ENCODE assay signal across 7 mouse cellular contexts in genomic region chr10:7052315-7053017, GRCm38 (mm10). TPM values are rescaled to one million over a fixed set of nuclear protein-coding genes. Genes with fewer than 3 reads are reported as not detected.
DNase-seq lines count a peak whose midpoint lies in the region; ATAC-seq and TF ChIP-seq lines count a peak whose summit lies in the region.

Gene Ipcef1, minus strand, starts transcription at chr10:7052478.

- 14% methylated on average over 12 of the region's 12 CpGs for WGBS in hindbrain, postnatal 0 days
- 32% methylated on average over 12 of the region's 12 CpGs for WGBS in limb, embryonic 13.5 days

- no peaks in the 10 kb centered on the region for H3K27me3 ChIP-seq in hindbrain, postnatal 0 days (ENCODE audit: insufficient read depth, low read length)
- H3K27me3 ChIP-seq in limb, embryonic 13.5 days, result no peaks in the 10 kb centered on the region

- H3K4me1 ChIP-seq in hindbrain, postnatal 0 days (ENCODE audit: insufficient read depth, low read length), result no peaks in the 10 kb centered on the region
- peaks cover 9% of the 10 kb centered on the region for H3K4me1 ChIP-seq in limb, embryonic 13.5 days

- H3K9ac ChIP-seq in hindbrain, postnatal 0 days (replicated peaks; ENCODE audit: low read length), result no peak within 1 kb of the TSS
- peak within 1 kb of the TSS; percentile 15; the same call in 1 of the 2 replicates for H3K9ac ChIP-seq in limb, embryonic 13.5 days

- H3K9me3 ChIP-seq in hindbrain, postnatal 0 days (ENCODE audit: low read length), result no peaks in the 10 kb centered on the region
- H3K9me3 ChIP-seq in limb, embryonic 13.5 days, result no peaks in the 10 kb centered on the region

- ATAC-seq in hindbrain, postnatal 0 days, result no peak
- no peak for ATAC-seq in limb, embryonic 13.5 days (ENCODE audit: low FRiP score, low read depth)

- 0 out of 2 replicates have a peak within 1 kb of the TSS, but pooled peaks have one; percentile 7 for H3K4me2 ChIP-seq in hindbrain, postnatal 0 days (ENCODE audit: low read depth, low read length)
- H3K4me2 ChIP-seq in limb, embryonic 13.5 days (replicated peaks), result 0 out of 2 replicates have a peak within 1 kb of the TSS, but pooled peaks have one; percentile 2

- no peak within 1 kb of the TSS for H3K27ac ChIP-seq in hindbrain, postnatal 0 days
- peak within 1 kb of the TSS; percentile 16; the same call in 1 of the 2 replicates for H3K27ac ChIP-seq in limb, embryonic 13.5 days

- no peak within 1 kb of the TSS for H3K4me3 ChIP-seq in hindbrain, postnatal 0 days (ENCODE audit: low read length)
- no peak within 1 kb of the TSS for H3K4me3 ChIP-seq in limb, embryonic 13.5 days

- H3K36me3 ChIP-seq in hindbrain, postnatal 0 days (ENCODE audit: insufficient read depth, low read length), result no peaks in the 10 kb centered on the region
- no peaks in the 10 kb centered on the region for H3K36me3 ChIP-seq in limb, embryonic 13.5 days

- no peak for TF ChIP-seq CTCF in hindbrain, postnatal 0 days (IDR thresholded peaks at IDR 0.05; ENCODE audit: low read depth)

- DNase-seq in R1 (ENCODE audit: low read depth, low spot score), result peak; percentile 45
- peak; percentile 35 for DNase-seq in embryo, embryonic 10 days (ENCODE audit: low spot score)
- DNase-seq in hindbrain, postnatal 0 days (ENCODE audit: low spot score), result no peak
- DNase-seq in testis, postnatal 14 days (ENCODE audit: low spot score), result no peak
- no peak for DNase-seq in retina, postnatal 1 day
- DNase-seq in spleen, adult 12 weeks (ENCODE audit: low spot score), result no peak

RNA-seq across cellular contexts. Expression of gene Ipcef1, which starts in this region (rescaled TPM):
- 8.5 and 12.2 TPM in 2 replicates for total RNA-seq in hindbrain, postnatal 0 days (2014; rRNA removed)
- polyA plus RNA-seq in hindbrain, postnatal 0 days (2015; fragmentation: Nextera tagmentation; extraction: Ambion mirVana), result 2.7 and 3.0 TPM in 2 replicates
- 0.18 and 0.19 TPM in 2 replicates for polyA plus RNA-seq in limb, embryonic 13.5 days (2015; fragmentation: Nextera tagmentation; extraction: Ambion mirVana)

Comparison
In these comparisons a context has a peak if more than half of its experiments do, and no peak if none do; other contexts are left out.
1. DNase-seq: peak in R1 (single experiment) and embryo, embryonic 10 days (single experiment); none in hindbrain, postnatal 0 days (single experiment), testis, postnatal 14 days (single experiment), retina, postnatal 1 day (single experiment) and spleen, adult 12 weeks (single experiment).